Mouse (Mus musculus) right cerebral cortex, postnatal 36 days (tissue): Measurements from ENCODE around the gene Dapk1.

Source experiments
- DNase-seq, 2 experiments: peaks; one replicate each; pipeline ENCODE4 v3.0.0; 2022; ENCODE audit warnings: low spot score in 2 of 2, mixed read lengths in 1 of 2

Dapk1 gene

GRCm38 (mm10) chr13:60737632-60738324, 136.0 kb downstream of the Dapk1 start:
- peak; percentile 53 to 56 for DNase-seq

- peak in 1 of 2 experiments; percentile 46 for DNase-seq
Measured at GRCm38 (mm10) chr13:60738429-60738828, 136.7 kb downstream of the Dapk1 start.

GRCm38 (mm10) chr13:60740248-60740647, 138.5 kb downstream of the Dapk1 start:
- DNase-seq = no peak

- DNase-seq = no peak
Measured at GRCm38 (mm10) chr13:60742611-60743010, 140.9 kb downstream of the Dapk1 start.

GRCm38 (mm10) chr13:60743381-60744077, 141.8 kb downstream of the Dapk1 start:
- no peak for DNase-seq

GRCm38 (mm10) chr13:60744078-60744460, 142.3 kb downstream of the Dapk1 start:
- peak in 1 of 2 experiments; percentile 75 for DNase-seq

GRCm38 (mm10) chr13:60744736-60745135, 143.0 kb downstream of the Dapk1 start:
- no peak for DNase-seq

- no peak for DNase-seq
Measured at GRCm38 (mm10) chr13:60745358-60745757, 143.6 kb downstream of the Dapk1 start.

- no peak for DNase-seq
Measured at GRCm38 (mm10) chr13:60746271-60746670, 144.5 kb downstream of the Dapk1 start.

- no peak for DNase-seq
Measured at GRCm38 (mm10) chr13:60747201-60747600, 145.5 kb downstream of the Dapk1 start.

- no peak for DNase-seq
Measured at GRCm38 (mm10) chr13:60748556-60748955, 146.8 kb downstream of the Dapk1 start.

GRCm38 (mm10) chr13:60750930-60751329, 149.2 kb downstream of the Dapk1 start:
- no peak for DNase-seq

- DNase-seq = no peak
Measured at GRCm38 (mm10) chr13:60753216-60753615, 151.5 kb downstream of the Dapk1 start.

GRCm38 (mm10) chr13:60755251-60755650, 153.5 kb downstream of the Dapk1 start:
- DNase-seq = no peak

- no peak for DNase-seq
Measured at GRCm38 (mm10) chr13:60757292-60757691, 155.5 kb downstream of the Dapk1 start.

- DNase-seq = no peak
Measured at GRCm38 (mm10) chr13:60759136-60759535, 157.4 kb downstream of the Dapk1 start.

GRCm38 (mm10) chr13:60760392-60760791, 158.6 kb downstream of the Dapk1 start:
- no peak for DNase-seq

GRCm38 (mm10) chr13:60761161-60761560, 159.4 kb downstream of the Dapk1 start:
- no peak for DNase-seq

GRCm38 (mm10) chr13:60780534-60780933, 178.8 kb downstream of the Dapk1 start:
- DNase-seq = no peak

- no peak for DNase-seq
Measured at GRCm38 (mm10) chr13:60783301-60783700, 181.6 kb downstream of the Dapk1 start.

GRCm38 (mm10) chr13:60786264-60786663, 184.5 kb downstream of the Dapk1 start, which contains the start of gene BC051665:
Gene BC051665 (minus strand): TSS chr13:60786364.
- DNase-seq = no peak

GRCm38 (mm10) chr13:60789466-60789865, 187.7 kb downstream of the Dapk1 start:
- no peak for DNase-seq

GRCm38 (mm10) chr13:60802749-60803148, 201.0 kb downstream of the Dapk1 start, which contains the start of gene Ctsll3:
Gene Ctsll3 (minus strand): TSS chr13:60802849.
- DNase-seq = no peak
